Mouse (Mus musculus) mammary gland, adult 2 months (tissue): ENCODE data around the gene Rap1gds1. TPM values are rescaled to one million over a fixed set of nuclear protein-coding genes. Genes with fewer than 3 reads are reported as not detected.

Experiments
- polyA plus RNA-seq: library from polyadenylated mRNA; depleted of rRNA; stranded (reverse); fragments of >200 nt; gene quantifications from 2 replicates; pipeline ENCODE4 v1.2.3, GENCODE M21; 2012; ENCODE audit warnings: low replicate concordance; rRNA removed

Gene Rap1gds1
- 15.6 and 29.6 TPM in 2 replicates for polyA plus RNA-seq

GRCm38 (mm10) chr3:139074484-139075211, at the start of gene Rap1gds1:
Rap1gds1 (minus strand) TSS chr3:139075201.

Other genes starting within 250 kb of the Rap1gds1 start
- not detected in 2 replicates for gene Stpg2, start 130.5 kb upstream of the Rap1gds1 start, polyA plus RNA-seq